14 mouse cellular contexts compared by ENCODE assay signal in genomic region chr3:79682351-79683132, GRCm38 (mm10). TPM values are rescaled to one million over a fixed set of nuclear protein-coding genes. Genes with fewer than 3 reads are reported as not detected.
DNase-seq lines count a peak whose midpoint lies in the region; ATAC-seq and TF ChIP-seq lines count a peak whose summit lies in the region.
"Had no signal": no experiment of that assay in that cellular context is flagged by ENCODE, and none has a peak within 500 bp of the region (broad histone marks: within the 10 kb centered on the region; RNA-seq: fewer than 3 reads in every experiment).

No protein-coding gene starts in this region.

- WGBS in kidney, embryonic 14.5 days, result 59% methylated on average over 14 of the region's 14 CpGs
- whole genome bisulfite sequencing in thymus, adult 2 months, result 87% methylated on average over 14 of the region's 14 CpGs

- H3K27ac ChIP-seq in kidney, embryonic 14.5 days (ENCODE audit: low read depth, low read length), result no peak overlapping the region
- no peak overlapping the region for H3K27ac ChIP-seq in thymus, adult 2 months (ENCODE audit: control insufficient read depth, insufficient read depth, low read length)
- H3K27ac ChIP-seq: liver, embryonic 14.5 days had no signal

- H3K9me3 ChIP-seq in kidney, embryonic 14.5 days (ENCODE audit: control insufficient read depth, low read length), result 0 out of 2 replicates have a peak, but pooled peaks cover under 1% of the 10 kb centered on the region

- no peaks in the 10 kb centered on the region for H3K4me1 ChIP-seq in kidney, embryonic 14.5 days (ENCODE audit: control insufficient read depth, insufficient read depth, low read length)
- no peaks in the 10 kb centered on the region for H3K4me1 ChIP-seq in thymus, adult 2 months (replicated peaks; ENCODE audit: control insufficient read depth, insufficient read depth, low read length)

- no peak overlapping the region for H3K4me3 ChIP-seq in kidney, embryonic 14.5 days (ENCODE audit: low read length)
- H3K4me3 ChIP-seq in thymus, adult 2 months (ENCODE audit: control insufficient read depth, insufficient read depth, low read length), result no peak overlapping the region

- no peak for TF ChIP-seq POLR2A in thymus, adult 2 months (IDR thresholded peaks at IDR 0.05; ENCODE audit: control insufficient read depth, extremely low read depth, insufficient read depth, low read length, poor library complexity)

- intact Hi-C loops in heart, postnatal 36 days (cut with DNase I), result no loop called here

- peak; percentile 11 for DNase-seq in adrenal gland, postnatal 14 days
- no peak for DNase-seq in adrenal gland, adult 2 months
- DNase-seq in kidney, postnatal 10 days, result peak; percentile 67
- peak; percentile 13 to 17 for DNase-seq in heart, postnatal 36 days
- DNase-seq in mesoderm, embryonic 11.5 days (ENCODE audit: low read depth, low spot score), result peak; percentile 15
- DNase-seq in cerebellum, postnatal 4 days (ENCODE audit: low spot score in 2 of 2), result no peak
- DNase-seq in thymus, adult 2 months, result no peak
- DNase-seq: cerebellum, adult 2 months; left cerebral cortex, postnatal 4 days had no signal

- no peak overlapping the region for H3K9ac ChIP-seq in kidney, embryonic 14.5 days (ENCODE audit: low read depth, low read length)
- H3K9ac ChIP-seq: liver, embryonic 14.5 days had no signal

- TF ChIP-seq CTCF in thymus, adult 2 months (IDR thresholded peaks at IDR 0.05; ENCODE audit: borderline replicate concordance, control insufficient read depth, extremely low read depth, insufficient read depth, low read length, poor library complexity), result no peak

- no peak overlapping the region for H3K4me2 ChIP-seq in kidney, embryonic 14.5 days (replicated peaks; ENCODE audit: low read depth, low read length)

- no peaks in the 10 kb centered on the region for H3K36me3 ChIP-seq in kidney, embryonic 14.5 days (ENCODE audit: control insufficient read depth, insufficient read depth, low read length)
- H3K36me3 ChIP-seq in thymus, adult 2 months (ENCODE audit: control insufficient read depth, insufficient read depth, low read length), result no peaks in the 10 kb centered on the region

- no peaks in the 10 kb centered on the region for H3K27me3 ChIP-seq in kidney, embryonic 14.5 days (ENCODE audit: control insufficient read depth, insufficient read depth, low read length)
- H3K27me3 ChIP-seq in thymus, adult 2 months (ENCODE audit: control insufficient read depth, insufficient read depth, low read length), result no peaks in the 10 kb centered on the region

- ATAC-seq in kidney, embryonic 14.5 days (ENCODE audit: low FRiP score, low TSS enrichment), result no peak
- ATAC-seq: midbrain, embryonic 16.5 days had no signal

RNA-seq across cellular contexts. Expression of gene Etfdh, which starts 53.2 kb away (rescaled TPM):
- total RNA-seq in adrenal gland, postnatal 14 days (2021), result 444 and 454 TPM in 2 replicates
- 100 to 1,000 TPM; 210 to 240 TPM for total RNA-seq in adrenal gland, adult 2 months (2021)
- polyA plus RNA-seq in adrenal gland, adult 2 months (2012; rRNA removed), result 549 and 654 TPM in 2 replicates
- 47.0 and 60.9 TPM in 2 replicates for polyA plus RNA-seq in kidney, embryonic 14.5 days (2014; fragmentation: Nextera tagmentation; extraction: Ambion mirVana)
- 100 to 1,000 TPM; 564 to 620 TPM for total RNA-seq in heart, postnatal 36 days (2021)
- polyA plus RNA-seq in thymus, adult 2 months (2012; rRNA removed), result 51.4 and 61.3 TPM in 2 replicates

RNA-seq across cellular contexts. Expression of gene 4930579G24Rik, which starts 53.7 kb away (rescaled TPM):
- 4.7 and 6.5 TPM in 2 replicates for total RNA-seq in adrenal gland, postnatal 14 days (2021)
- 1 to 10 TPM; 1.0 to 2.2 TPM for total RNA-seq in adrenal gland, adult 2 months (2021)
- 1.1 and 1.2 TPM in 2 replicates for polyA plus RNA-seq in adrenal gland, adult 2 months (2012; rRNA removed)
- 30.9 and 35.6 TPM in 2 replicates for polyA plus RNA-seq in kidney, embryonic 14.5 days (2014; fragmentation: Nextera tagmentation; extraction: Ambion mirVana)
- 1 to 10 TPM; 2.2 to 2.6 TPM for total RNA-seq in heart, postnatal 36 days (2021)
- 8.6 and 12.8 TPM in 2 replicates for polyA plus RNA-seq in thymus, adult 2 months (2012; rRNA removed)

RNA-seq across cellular contexts. Expression of gene Rxfp1, which starts 55.1 kb away (rescaled TPM):
- 0.19 and 0.75 TPM in 2 replicates for total RNA-seq in adrenal gland, postnatal 14 days (2021)
- total RNA-seq in adrenal gland, adult 2 months (2021), result not detected
- not detected in 2 replicates for polyA plus RNA-seq in adrenal gland, adult 2 months (2012; rRNA removed)
- not detected in 2 replicates for polyA plus RNA-seq in kidney, embryonic 14.5 days (2014; fragmentation: Nextera tagmentation; extraction: Ambion mirVana)
- total RNA-seq in heart, postnatal 36 days (2021), result 1 to 10 TPM; 1.4 to 2.1 TPM
- 0.38 and 0.75 TPM in 2 replicates for polyA plus RNA-seq in thymus, adult 2 months (2012; rRNA removed)
- polyA plus RNA-seq: small intestine, adult 2 months; stomach, embryonic 16.5 days had no signal

Comparison
In these comparisons a context has a peak if more than half of its experiments do, and no peak if none do; other contexts are left out.
1. DNase-seq: peak in adrenal gland, postnatal 14 days (single experiment), kidney, postnatal 10 days (single experiment), heart, postnatal 36 days (2 of 2) and mesoderm, embryonic 11.5 days (single experiment); none in adrenal gland, adult 2 months (single experiment), cerebellum, postnatal 4 days (0 of 2) and thymus, adult 2 months (single experiment).